Mouse (Mus musculus) ES-E14 (cell line): ENCODE results near the gene Eif5b. TPM values are rescaled to one million over a fixed set of nuclear protein-coding genes. Genes with fewer than 3 reads are reported as not detected.
"Not testable (repeated sequence)": the region's sequence is repeated elsewhere in the genome, so short reads cannot be mapped to it uniquely, and the experiment has no call there.

Source experiments
- DNase-seq: peaks from one replicate; pipeline ENCODE4 v3.0.0-alpha.2; 2013; ENCODE audit warnings: low read depth, low spot score
- H3K27ac ChIP-seq: 2 replicates; pipeline ENCODE4 v1.5.1; 2012; ENCODE audit warnings: low read depth, mild to moderate bottlenecking, low read length, moderate library complexity, mixed read lengths; ENCODE audit not compliant: poor library complexity, insufficient read depth, severe bottlenecking
- H3K36me3 ChIP-seq: 2 replicates; pipeline ENCODE4 v1.6.1; 2012; ENCODE audit warnings: mild to moderate bottlenecking, low read length, moderate library complexity, mixed read lengths; ENCODE audit not compliant: control insufficient read depth, poor library complexity, insufficient read depth, severe bottlenecking
- H3K4me1 ChIP-seq, 2 experiments: fragments of 150-350 bp in 1 of 2; sonication (generic) in 1 of 2; 2 replicates each; pipeline ENCODE4 v1.6.1; 2012; ENCODE audit warnings: low read length in 2 of 2, mild to moderate bottlenecking in 1 of 2, mixed read lengths in 1 of 2; ENCODE audit not compliant: control insufficient read depth in 2 of 2, insufficient read depth in 2 of 2, poor library complexity in 1 of 2
- H3K4me3 ChIP-seq, 2 experiments: fragments of 150-350 bp in 1 of 2; sonication (generic) in 1 of 2; 2 replicates each; pipeline ENCODE4 v1.5.1; 2012; ENCODE audit warnings: low read length in 2 of 2, low read depth in 1 of 2, mild to moderate bottlenecking in 1 of 2, mixed read lengths in 1 of 2; ENCODE audit not compliant: insufficient read depth in 1 of 2, poor library complexity in 1 of 2, severe bottlenecking in 1 of 2
- H3K9ac ChIP-seq: 2 replicates; pipeline ENCODE4 v1.6.1; 2012; ENCODE audit warnings: low read depth, mild to moderate bottlenecking, low read length, mixed read lengths; ENCODE audit not compliant: poor library complexity, insufficient read depth, severe bottlenecking
- H3K9me3 ChIP-seq: fragments of 150-350 bp; sonication (generic); 2 replicates; pipeline ENCODE4 v1.6.1; 2012; ENCODE audit warnings: low read depth, mild to moderate bottlenecking, low read length; ENCODE audit not compliant: control insufficient read depth, insufficient read depth
- CHD2 ChIP-seq: IDR thresholded peaks from 2 replicates; pipeline ENCODE4 v1.6.1; 2014; ENCODE audit warnings: mild to moderate bottlenecking, low read depth, low read length, inconsistent platforms
- HCFC1 ChIP-seq: IDR thresholded peaks from 2 replicates; pipeline ENCODE4 v1.6.1; 2012; ENCODE audit warnings: low read length, inconsistent platforms, borderline replicate concordance; ENCODE audit not compliant: insufficient read depth
- MAFK ChIP-seq: IDR thresholded peaks from 2 replicates; pipeline ENCODE4 v1.6.1; 2014; ENCODE audit warnings: mild to moderate bottlenecking, low read depth, low read length, inconsistent platforms; ENCODE audit not compliant: insufficient read depth
- ZC3H11A ChIP-seq: IDR thresholded peaks from 2 replicates; pipeline ENCODE4 v1.6.1; 2012; ENCODE audit warnings: low read depth, mild to moderate bottlenecking, inconsistent platforms, low read length, borderline replicate concordance
- ZNF384 ChIP-seq: IDR thresholded peaks from 2 replicates; pipeline ENCODE4 v1.6.1; 2012; ENCODE audit warnings: low read depth, low read length, inconsistent platforms
- in situ Hi-C, 2 experiments: fragments of 600-800 bp; cut with MboI; formaldehyde crosslinking; loops; one replicate each; pipeline ENCODE4 v1.15.1; 2025; ENCODE audit warnings: low sequenced_read_pairs in 2 of 2, inconsistent platforms in 1 of 2; ENCODE audit not compliant: unreplicated experiment in 2 of 2
- total RNA-seq: library from RNA; depleted of rRNA; stranded (reverse); fragments of 300-350 nt; gene quantifications from 2 replicates; pipeline ENCODE4 v1.2.3, GENCODE M21; 2012

Eif5b gene
- total RNA-seq, 1 experiment, result 30.6 TPM

GRCm38 (mm10) chr1:37968746-37969145, 29.1 kb upstream of the Eif5b start:
- Histone ChIP-seq H3K27ac (no peak overlapping the region), H3K9me3 (no peaks in the 10 kb centered on the region), H3K4me3 (no peak overlapping the region), H3K36me3 (no peaks in the 10 kb centered on the region), H3K9ac (no peak overlapping the region), H3K4me1 (no peaks in the 10 kb centered on the region)
- in situ Hi-C loops, result no loop called here
- no peak for TF ChIP-seq CHD2
- TF ChIP-seq ZNF384, result no peak
- no peak for DNase-seq

- in situ Hi-C loops, result no loop called here
- no peak for TF ChIP-seq ZNF384
- TF ChIP-seq MAFK, result no peak
- no peak for TF ChIP-seq HCFC1
- TF ChIP-seq ZC3H11A, result no peak
- no peak for TF ChIP-seq CHD2
- Histone ChIP-seq H3K36me3 (no peaks in the 10 kb centered on the region), H3K9me3 (no peaks in the 10 kb centered on the region), H3K9ac (no peak overlapping the region), H3K4me1 (no peaks in the 10 kb centered on the region), H3K4me3 (no peak overlapping the region), H3K27ac (no peak overlapping the region)
- no peak for DNase-seq
Measured at GRCm38 (mm10) chr1:37971520-37971919, 26.3 kb upstream of the Eif5b start.

- H3K4me1 ChIP-seq, H3K27ac ChIP-seq, H3K4me3 ChIP-seq, H3K36me3 ChIP-seq, DNase-seq, H3K9me3 ChIP-seq, H3K9ac ChIP-seq, in situ Hi-C loops: not testable (repeated sequence)
Measured at GRCm38 (mm10) chr1:37976666-37977065, 21.1 kb upstream of the Eif5b start.

- DNase-seq, result no peak
Measured at GRCm38 (mm10) chr1:37977303-37977702, 20.5 kb upstream of the Eif5b start.

GRCm38 (mm10) chr1:37984326-37984725, 13.5 kb upstream of the Eif5b start:
- Histone ChIP-seq H3K36me3 (peaks cover 10% of the 10 kb centered on the region), H3K9me3 (no peaks in the 10 kb centered on the region), H3K27ac (no peak overlapping the region), H3K9ac (no peak overlapping the region), H3K4me3 (no peak overlapping the region), H3K4me1 (no peaks in the 10 kb centered on the region)
- TF ChIP-seq HCFC1, result no peak
- TF ChIP-seq MAFK, result no peak
- TF ChIP-seq ZNF384, result no peak
- TF ChIP-seq CHD2, result no peak
- no peak for TF ChIP-seq ZC3H11A
- DNase-seq, result no peak
- in situ Hi-C loops, result no loop called here

More at GRCm38 (mm10) chr1:37977303-37977702, 20.5 kb upstream of the Eif5b start:
- no peak for TF ChIP-seq HCFC1
- no peak for TF ChIP-seq ZNF384
- no peak for TF ChIP-seq MAFK
- TF ChIP-seq CHD2, result no peak
- TF ChIP-seq ZC3H11A, result no peak
- H3K4me3 ChIP-seq, result no peak overlapping the region
- no peaks in the 10 kb centered on the region for H3K4me1 ChIP-seq
- in situ Hi-C loops, result no loop called here
- H3K27ac ChIP-seq, result no peak overlapping the region
- H3K9ac ChIP-seq, result no peak overlapping the region
- H3K9me3 ChIP-seq, result no peaks in the 10 kb centered on the region
- no peaks in the 10 kb centered on the region for H3K36me3 ChIP-seq
